Mouse (Mus musculus) myocyte (in vitro differentiated cells): ENCODE data around the gene Hrh2. TPM values are rescaled to one million over a fixed set of nuclear protein-coding genes. Genes with fewer than 3 reads are reported as not detected.

Experiments
- H3K27me3 ChIP-seq: one replicate; pipeline ENCODE4 v1.6.1; 2011; ENCODE audit not compliant: control insufficient read depth, insufficient read depth, insufficient read length
- H3K36me3 ChIP-seq: one replicate; pipeline ENCODE4 v1.6.1; 2011; ENCODE audit not compliant: control insufficient read depth, insufficient read depth
- H3K4me2 ChIP-seq: one replicate; pipeline ENCODE4 v1.6.1; 2011; ENCODE audit warnings: low read depth, control low read depth
- H3K4me3 ChIP-seq: one replicate; pipeline ENCODE4 v1.5.1; 2011; ENCODE audit warnings: mild to moderate bottlenecking, control low read depth, moderate library complexity
- H3K79me2 ChIP-seq: one replicate; pipeline ENCODE4 v1.6.1; 2011; ENCODE audit not compliant: control insufficient read depth, insufficient read depth
- H3ac ChIP-seq: one replicate; pipeline ENCODE4 v1.6.1; 2011; ENCODE audit not compliant: control insufficient read depth, insufficient read length
- CEBPB ChIP-seq: IDR thresholded peaks from 2 replicates; pipeline ENCODE4 v1.6.1; 2011; ENCODE audit warnings: mild to moderate bottlenecking, moderate library complexity; ENCODE audit not compliant: poor library complexity, insufficient read depth, severe bottlenecking
- E2F4 ChIP-seq: IDR thresholded peaks from one replicate; pipeline ENCODE4 v1.6.1; 2011; ENCODE audit warnings: mild to moderate bottlenecking, control low read depth, moderate library complexity; ENCODE audit not compliant: insufficient read depth
- MAX ChIP-seq: IDR thresholded peaks from one replicate; pipeline ENCODE4 v1.6.1; 2011; ENCODE audit warnings: low read depth, mild to moderate bottlenecking, control low read depth
- MYOD1 ChIP-seq, 3 experiments: IDR thresholded peaks; one replicate each; pipeline ENCODE4 v1.6.1; 2011; ENCODE audit warnings: control low read depth in 2 of 3, low read depth in 2 of 3, mild to moderate bottlenecking in 2 of 3, moderate library complexity in 1 of 3; ENCODE audit not compliant: insufficient read length in 2 of 3, control insufficient read depth in 1 of 3
- MYOG ChIP-seq, 3 experiments: IDR thresholded peaks; one replicate each; pipeline ENCODE4 v1.6.1; 2011; ENCODE audit warnings: control low read depth in 2 of 3, low read depth in 2 of 3, mild to moderate bottlenecking in 2 of 3; ENCODE audit not compliant: insufficient read length in 2 of 3, control insufficient read depth in 1 of 3, insufficient read depth in 1 of 3
- POLR2A ChIP-seq: IDR thresholded peaks from one replicate; pipeline ENCODE4 v1.6.1; 2011; ENCODE audit warnings: low read depth, mild to moderate bottlenecking, control low read depth, moderate library complexity; ENCODE audit not compliant: insufficient read length
- POLR2AphosphoS2 ChIP-seq: IDR thresholded peaks from one replicate; pipeline ENCODE4 v1.6.1; 2011; ENCODE audit warnings: low read depth, control low read depth; ENCODE audit not compliant: insufficient read length
- REST ChIP-seq: IDR thresholded peaks from one replicate; pipeline ENCODE4 v1.6.1; 2011; ENCODE audit warnings: mild to moderate bottlenecking, control low read depth, moderate library complexity; ENCODE audit not compliant: insufficient read depth, insufficient read length
- SRF ChIP-seq: IDR thresholded peaks from one replicate; pipeline ENCODE4 v1.6.1; 2011; ENCODE audit warnings: low read depth; ENCODE audit not compliant: control insufficient read depth, insufficient read length
- TCF12 ChIP-seq: IDR thresholded peaks from one replicate; pipeline ENCODE4 v1.6.1; 2011; ENCODE audit warnings: mild to moderate bottlenecking, control low read depth; ENCODE audit not compliant: poor library complexity, insufficient read depth, severe bottlenecking
- TCF3 ChIP-seq: IDR thresholded peaks from one replicate; pipeline ENCODE4 v1.6.1; 2011; ENCODE audit warnings: low read depth, control low read depth; ENCODE audit not compliant: insufficient read length
- USF1 ChIP-seq: IDR thresholded peaks from one replicate; pipeline ENCODE4 v1.6.1; 2011; ENCODE audit warnings: low read depth, mild to moderate bottlenecking, control low read depth, moderate library complexity
- polyA plus RNA-seq: library from polyadenylated mRNA; unstranded; fragments of >200 nt; fragmentation: generic; extraction: Trizol; gene quantifications from one replicate; pipeline ENCODE4 v1.2.1, GENCODE M21; 2012; ENCODE audit warnings: missing spikeins

Hrh2 gene
- polyA plus RNA-seq, 1 experiment = not detected

GRCm38 (mm10) chr13:54160546-54160945 lies 31.4 kb upstream of the Hrh2 start:
- H3K4me2 ChIP-seq = no peak overlapping the region
- H3K27me3 ChIP-seq = peaks cover 43% of the 10 kb centered on the region
- no peaks in the 10 kb centered on the region for H3K36me3 ChIP-seq
- H3ac ChIP-seq = no peak overlapping the region
- TF ChIP-seq MYOG (IDR thresholded peaks at IDR 0.05; ENCODE audit: control insufficient read depth in 1 of 3, insufficient read depth in 1 of 3, insufficient read length in 2 of 3, low read depth in 2 of 3) = no peak
- no peak for TF ChIP-seq TCF12
- TF ChIP-seq CEBPB = no peak
- no peak for TF ChIP-seq SRF
- no peak for TF ChIP-seq E2F4
- no peak for TF ChIP-seq TCF3
- no peak for TF ChIP-seq MAX
- no peak for TF ChIP-seq REST
- no peak overlapping the region for H3K4me3 ChIP-seq
- no peaks in the 10 kb centered on the region for H3K79me2 ChIP-seq

- no peak overlapping the region for H3ac ChIP-seq
- no peak overlapping the region for H3K4me2 ChIP-seq
- H3K36me3 ChIP-seq = no peaks in the 10 kb centered on the region
- no peak overlapping the region for H3K4me3 ChIP-seq
- TF ChIP-seq REST (no peak), TCF12 (no peak), POLR2AphosphoS2 (no peak), MYOD1 (IDR thresholded peaks at IDR 0.05; ENCODE audit: control insufficient read depth in 1 of 3, insufficient read length in 2 of 3, low read depth in 2 of 3) (no peak), MAX (no peak), MYOG (IDR thresholded peaks at IDR 0.05; ENCODE audit: control insufficient read depth in 1 of 3, insufficient read depth in 1 of 3, insufficient read length in 2 of 3, low read depth in 2 of 3) (no peak), E2F4 (no peak), CEBPB (no peak), USF1 (no peak), POLR2A (no peak), TCF3 (no peak), SRF (no peak)
- H3K79me2 ChIP-seq = no peaks in the 10 kb centered on the region
- H3K27me3 ChIP-seq = peaks cover 48% of the 10 kb centered on the region
These were observed 30.4 kb upstream of the Hrh2 start for GRCm38 (mm10) chr13:54161514-54161913.

- Histone ChIP-seq H3K4me3 (no peak overlapping the region), H3K27me3 (peaks cover 41% of the 10 kb centered on the region), H3K36me3 (no peaks in the 10 kb centered on the region), H3K79me2 (no peaks in the 10 kb centered on the region), H3ac (no peak overlapping the region), H3K4me2 (no peak overlapping the region)
- no peak for TF ChIP-seq SRF
- TF ChIP-seq TCF3 = no peak
- TF ChIP-seq MYOD1 (IDR thresholded peaks at IDR 0.05; ENCODE audit: control insufficient read depth in 1 of 3, insufficient read length in 2 of 3, low read depth in 2 of 3) = no peak
- TF ChIP-seq POLR2A = no peak
- TF ChIP-seq TCF12 = no peak
- no peak for TF ChIP-seq REST
- TF ChIP-seq CEBPB = no peak
- no peak for TF ChIP-seq POLR2AphosphoS2
- TF ChIP-seq MAX = no peak
- no peak for TF ChIP-seq MYOG (IDR thresholded peaks at IDR 0.05; ENCODE audit: control insufficient read depth in 1 of 3, insufficient read depth in 1 of 3, insufficient read length in 2 of 3, low read depth in 2 of 3)
- no peak for TF ChIP-seq E2F4
- TF ChIP-seq USF1 = no peak
These were observed 28.6 kb upstream of the Hrh2 start for GRCm38 (mm10) chr13:54163363-54163762.

DNA sequence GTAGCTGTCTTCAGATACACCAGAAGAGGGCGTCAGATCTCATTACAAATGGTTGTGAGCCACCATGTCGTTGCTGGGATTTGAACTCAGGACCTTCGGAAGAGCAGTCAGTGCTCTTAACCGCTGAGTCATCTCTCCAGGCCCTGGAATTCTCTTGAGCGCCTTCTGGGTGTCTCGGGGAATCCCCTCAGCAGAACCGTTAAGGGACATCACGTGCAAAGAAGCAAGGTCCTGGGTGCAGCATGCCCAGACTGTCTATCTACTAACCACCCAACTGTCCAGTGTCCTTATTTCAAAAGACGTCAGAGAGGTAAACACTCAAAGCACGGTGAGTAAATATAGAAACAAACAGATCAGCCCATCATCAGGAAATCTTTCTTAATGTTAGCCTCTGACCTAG lies 27.5 kb upstream of the Hrh2 start:
- peaks cover 30% of the 10 kb centered on the region for H3K27me3 ChIP-seq
- no peak overlapping the region for H3ac ChIP-seq
- TF ChIP-seq REST (no peak), USF1 (no peak), TCF12 (no peak), SRF (no peak), TCF3 (no peak), POLR2AphosphoS2 (no peak), MYOD1 (IDR thresholded peaks at IDR 0.05; ENCODE audit: control insufficient read depth in 1 of 3, insufficient read length in 2 of 3, low read depth in 2 of 3) (no peak), MAX (no peak), POLR2A (no peak), MYOG (IDR thresholded peaks at IDR 0.05; ENCODE audit: control insufficient read depth in 1 of 3, insufficient read depth in 1 of 3, insufficient read length in 2 of 3, low read depth in 2 of 3) (no peak), CEBPB (no peak), E2F4 (no peak)
- H3K36me3 ChIP-seq = no peaks in the 10 kb centered on the region
- H3K79me2 ChIP-seq = no peaks in the 10 kb centered on the region
- no peak overlapping the region for H3K4me2 ChIP-seq
- H3K4me3 ChIP-seq = no peak overlapping the region

DNA sequence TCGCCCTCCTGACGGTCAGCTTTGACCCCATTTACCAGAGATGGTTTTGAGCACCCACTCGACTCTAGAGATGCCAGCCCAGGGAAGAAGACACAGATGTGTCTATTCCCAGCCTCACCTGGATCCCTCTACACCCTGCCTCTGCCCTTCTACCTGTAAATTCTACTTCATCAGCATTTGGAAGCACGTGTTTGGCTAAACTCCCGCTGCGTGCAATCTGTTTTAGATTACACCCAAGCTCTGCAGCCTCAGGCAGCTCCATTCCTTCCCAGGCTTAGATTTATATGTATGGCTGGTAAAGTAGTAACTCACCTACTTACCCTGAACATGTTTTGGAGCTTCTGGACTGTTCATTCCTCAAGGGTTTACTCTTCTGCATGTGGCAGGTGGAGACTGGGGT lies 26.9 kb upstream of the Hrh2 start:
- Histone ChIP-seq H3ac (no peak overlapping the region), H3K36me3 (no peaks in the 10 kb centered on the region), H3K4me2 (no peak overlapping the region), H3K27me3 (peaks cover 24% of the 10 kb centered on the region), H3K79me2 (no peaks in the 10 kb centered on the region), H3K4me3 (no peak overlapping the region)
- TF ChIP-seq REST (no peak), MYOG (IDR thresholded peaks at IDR 0.05; ENCODE audit: control insufficient read depth in 1 of 3, insufficient read depth in 1 of 3, insufficient read length in 2 of 3, low read depth in 2 of 3) (no peak), TCF3 (no peak), POLR2AphosphoS2 (no peak), USF1 (no peak), E2F4 (no peak), SRF (no peak), CEBPB (no peak), TCF12 (no peak), MAX (no peak), POLR2A (no peak), MYOD1 (IDR thresholded peaks at IDR 0.05; ENCODE audit: control insufficient read depth in 1 of 3, insufficient read length in 2 of 3, low read depth in 2 of 3) (no peak)
